Mouse (Mus musculus) frontal cortex, postnatal 14 days (tissue): ENCODE measurements around the gene Homer1.

Source experiments
- DNase-seq, 2 experiments: peaks; one replicate each; pipeline ENCODE4 v3.0.0; 2022; ENCODE audit warnings: low spot score in 2 of 2

Homer1 gene

GRCm38 (mm10) chr13:93399710-93400216 is 100.3 kb downstream of the Homer1 start:
- DNase-seq: no peak

GRCm38 (mm10) chr13:93401947-93402346 is 102.5 kb downstream of the Homer1 start:
- no peak for DNase-seq

GRCm38 (mm10) chr13:93406855-93407254 is 107.4 kb downstream of the Homer1 start:
- DNase-seq: no peak

- no peak for DNase-seq
These were observed 110.9 kb downstream of the Homer1 start for GRCm38 (mm10) chr13:93410343-93410742.

- DNase-seq: no peak
These were observed 115.6 kb downstream of the Homer1 start for GRCm38 (mm10) chr13:93415055-93415454.

- no peak for DNase-seq
These were observed 118.9 kb downstream of the Homer1 start for GRCm38 (mm10) chr13:93418292-93418691.

- DNase-seq: no peak
These were observed 120.3 kb downstream of the Homer1 start for GRCm38 (mm10) chr13:93419779-93420178.

- DNase-seq: no peak
These were observed 123.8 kb downstream of the Homer1 start for GRCm38 (mm10) chr13:93423224-93423623.

GRCm38 (mm10) chr13:93427920-93428876 is 128.8 kb downstream of the Homer1 start:
- DNase-seq: no peak

GRCm38 (mm10) chr13:93429205-93429604 is 129.8 kb downstream of the Homer1 start:
- no peak for DNase-seq

- no peak for DNase-seq
These were observed 140.7 kb downstream of the Homer1 start for GRCm38 (mm10) chr13:93440167-93440566.

GRCm38 (mm10) chr13:93453275-93453674 is 153.8 kb downstream of the Homer1 start:
- DNase-seq: no peak
